In the genomic region with DNA sequence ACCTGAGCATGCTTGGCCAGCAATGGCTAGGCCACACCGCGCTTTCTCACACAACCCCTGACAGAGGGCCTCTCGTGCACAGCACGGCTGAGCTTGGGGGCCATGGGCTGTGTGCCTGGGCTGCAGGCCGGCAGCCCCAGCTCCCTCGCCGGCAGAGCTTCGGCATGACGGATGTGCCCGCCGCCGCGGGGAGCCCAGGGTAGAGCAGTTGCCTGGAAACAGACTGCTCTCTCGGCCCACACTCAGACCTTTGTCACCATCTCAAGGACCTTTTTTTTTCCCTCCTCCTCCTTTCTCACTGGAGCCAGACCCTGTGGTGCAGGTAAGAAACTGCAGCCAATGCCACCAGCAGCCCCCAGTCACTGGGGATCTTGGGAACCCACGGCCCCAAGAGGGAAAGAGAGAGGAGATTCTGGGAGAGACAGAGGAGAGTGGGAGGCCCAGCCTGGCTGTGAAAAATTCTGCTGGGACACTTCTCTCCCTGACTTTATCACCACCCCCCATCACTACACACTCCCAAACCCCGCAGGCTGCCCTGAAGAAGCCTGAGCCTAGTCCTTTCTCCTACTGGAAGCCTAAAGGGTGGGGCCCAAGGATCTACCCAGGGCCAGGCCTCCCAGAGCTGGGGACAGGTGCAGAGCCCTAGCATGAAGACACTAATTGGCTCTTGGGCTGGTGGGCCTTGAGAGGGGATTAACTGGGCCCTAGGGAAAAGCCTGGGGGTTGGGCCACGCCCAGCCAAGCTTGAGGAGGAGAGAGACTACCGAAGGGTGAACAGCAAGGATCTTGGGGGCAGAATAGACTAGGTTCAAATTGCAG, we compare ENCODE assay signal across 10 mouse cellular contexts. TPM values are rescaled to one million over a fixed set of nuclear protein-coding genes. Genes with fewer than 3 reads are reported as not detected.
DNase-seq lines count a peak whose midpoint lies in the region; ATAC-seq lines count a peak whose summit lies in the region.
"Had no signal": no experiment of that assay in that cellular context is flagged by ENCODE, and none has a peak within 500 bp of the region (broad histone marks: within the 10 kb centered on the region; RNA-seq: fewer than 3 reads in every experiment).

No protein-coding gene starts in this region.

- peak overlapping the region; percentile 43 for H3K27ac ChIP-seq in kidney, embryonic 15.5 days
- H3K27ac ChIP-seq in intestine, embryonic 14.5 days (ENCODE audit: low read depth): peak overlapping the region; percentile 65
- H3K27ac ChIP-seq in neural tube, embryonic 13.5 days (replicated peaks): peak overlapping the region; percentile 89

- no peaks in the 10 kb centered on the region for H3K27me3 ChIP-seq in kidney, embryonic 15.5 days
- H3K27me3 ChIP-seq in intestine, embryonic 14.5 days (replicated peaks; ENCODE audit: control insufficient read depth, insufficient read depth, low read length): no peaks in the 10 kb centered on the region
- H3K27me3 ChIP-seq in neural tube, embryonic 13.5 days: peaks cover 3% of the 10 kb centered on the region; the same call in 1 of the 2 replicates
- H3K27me3 ChIP-seq: Patski had no signal

- peak; percentile 63 for ATAC-seq in kidney, embryonic 15.5 days (replicated peaks; ENCODE audit: low FRiP score)
- peak; percentile 45; the same call in 1 of the 2 replicates for ATAC-seq in intestine, embryonic 14.5 days (replicated peaks; ENCODE audit: low FRiP score, low TSS enrichment, low read depth)
- peak; percentile 77 for ATAC-seq in neural tube, embryonic 13.5 days (ENCODE audit: low read depth)
- no peak for ATAC-seq in erythroid progenitor cell, adult 5-6 weeks (replicated peaks; ENCODE audit: low FRiP score, poor library complexity, severe bottlenecking)
- ATAC-seq: Patski had no signal

- peak overlapping the region; percentile 27; the same call in 1 of the 2 replicates for H3K4me2 ChIP-seq in kidney, embryonic 15.5 days
- H3K4me2 ChIP-seq in intestine, embryonic 14.5 days (ENCODE audit: low read length): peak overlapping the region; percentile 23
- peak overlapping the region; percentile 30; the same call in 1 of the 2 replicates for H3K4me2 ChIP-seq in neural tube, embryonic 13.5 days

- 0 out of 2 replicates have a peak overlapping the region, but pooled peaks have one; percentile 17 for H3K9ac ChIP-seq in kidney, embryonic 15.5 days
- H3K9ac ChIP-seq in intestine, embryonic 14.5 days (ENCODE audit: low read length): 0 out of 2 replicates have a peak overlapping the region, but pooled peaks have one; percentile 16
- peak overlapping the region; percentile 60 for H3K9ac ChIP-seq in neural tube, embryonic 13.5 days

- DNase-seq in kidney, postnatal 36 days: no peak
- peak; percentile 53 for DNase-seq in R1 (ENCODE audit: low read depth, low spot score)
- DNase-seq in embryo, embryonic 10 days (ENCODE audit: low spot score): peak; percentile 67
- DNase-seq in intestine, embryonic 14.5 days (ENCODE audit: low spot score): no peak
- DNase-seq in right cerebral cortex, adult 18-20 months: no peak

- WGBS in kidney, embryonic 15.5 days: 15% methylated on average over 18 of the region's 18 CpGs
- 10% methylated on average over 18 of the region's 18 CpGs for WGBS in intestine, embryonic 14.5 days
- WGBS in neural tube, embryonic 13.5 days: 7% methylated on average over 18 of the region's 18 CpGs

- peaks cover 51% of the 10 kb centered on the region for H3K4me1 ChIP-seq in kidney, embryonic 15.5 days
- H3K4me1 ChIP-seq in intestine, embryonic 14.5 days (replicated peaks; ENCODE audit: control insufficient read depth, insufficient read depth, low read length): peaks cover 12% of the 10 kb centered on the region
- H3K4me1 ChIP-seq in neural tube, embryonic 13.5 days (replicated peaks): peaks cover 53% of the 10 kb centered on the region

- H3K4me3 ChIP-seq in kidney, embryonic 15.5 days (replicated peaks): no peak overlapping the region
- H3K4me3 ChIP-seq in intestine, embryonic 14.5 days (ENCODE audit: low read depth, low read length): no peak overlapping the region
- H3K4me3 ChIP-seq in neural tube, embryonic 13.5 days: no peak overlapping the region

- no peaks in the 10 kb centered on the region for H3K36me3 ChIP-seq in kidney, embryonic 15.5 days
- no peaks in the 10 kb centered on the region for H3K36me3 ChIP-seq in intestine, embryonic 14.5 days (ENCODE audit: control insufficient read depth, insufficient read depth, low read length)
- H3K36me3 ChIP-seq in neural tube, embryonic 13.5 days: no peaks in the 10 kb centered on the region

- H3K9me3 ChIP-seq in kidney, embryonic 15.5 days (replicated peaks): no peaks in the 10 kb centered on the region
- H3K9me3 ChIP-seq in intestine, embryonic 14.5 days (ENCODE audit: control insufficient read depth, low read length): no peaks in the 10 kb centered on the region
- H3K9me3 ChIP-seq in neural tube, embryonic 13.5 days: no peaks in the 10 kb centered on the region

RNA-seq across cellular contexts. Expression of gene 4930404H24Rik, which starts 16.8 kb away (rescaled TPM):
- not detected in 2 replicates for polyA plus RNA-seq in kidney, embryonic 15.5 days (2015; fragmentation: Nextera tagmentation; extraction: Ambion mirVana)
- polyA plus RNA-seq in intestine, embryonic 14.5 days (2014; fragmentation: Nextera tagmentation; extraction: Ambion mirVana): not detected in 2 replicates
- polyA plus RNA-seq in neural tube, embryonic 13.5 days (2015; fragmentation: Nextera tagmentation; extraction: Ambion mirVana): not detected in 2 replicates
- not detected in 2 replicates for total RNA-seq in erythroid progenitor cell, adult 5-6 weeks (2015; ENCODE audit: low replicate concordance)
- total RNA-seq in erythroid progenitor cell, adult 5-6 weeks (2017; ENCODE audit: low replicate concordance): not detected in 2 replicates
- total RNA-seq: left cerebral cortex, postnatal 25 days had no signal
- polyA plus RNA-seq: Patski had no signal

RNA-seq across cellular contexts. Expression of gene Nol4l, which starts 20.4 kb away (rescaled TPM):
- 13.7 and 14.2 TPM in 2 replicates for polyA plus RNA-seq in kidney, embryonic 15.5 days (2015; fragmentation: Nextera tagmentation; extraction: Ambion mirVana)
- polyA plus RNA-seq in intestine, embryonic 14.5 days (2014; fragmentation: Nextera tagmentation; extraction: Ambion mirVana): 26.4 and 27.9 TPM in 2 replicates
- 40.8 and 43.3 TPM in 2 replicates for polyA plus RNA-seq in neural tube, embryonic 13.5 days (2015; fragmentation: Nextera tagmentation; extraction: Ambion mirVana)
- total RNA-seq in erythroid progenitor cell, adult 5-6 weeks (2015; ENCODE audit: low replicate concordance): 5.0 and 5.8 TPM in 2 replicates
- total RNA-seq in erythroid progenitor cell, adult 5-6 weeks (2017; ENCODE audit: low replicate concordance): 2.7 and 5.8 TPM in 2 replicates

Comparison
In these comparisons a context has a peak if more than half of its experiments do, and no peak if none do; other contexts are left out.
1. DNase-seq: peak in R1 (single experiment) and embryo, embryonic 10 days (single experiment); none in kidney, postnatal 36 days (0 of 2), intestine, embryonic 14.5 days (single experiment) and right cerebral cortex, adult 18-20 months (single experiment).
2. Peak in every context shown above with its lines, with median percentiles within 50 percentile points of each other: H3K27ac ChIP-seq, H3K4me2 ChIP-seq and H3K9ac ChIP-seq.